ENCODE assay signal across 25 mouse cellular contexts in the genomic region with DNA sequence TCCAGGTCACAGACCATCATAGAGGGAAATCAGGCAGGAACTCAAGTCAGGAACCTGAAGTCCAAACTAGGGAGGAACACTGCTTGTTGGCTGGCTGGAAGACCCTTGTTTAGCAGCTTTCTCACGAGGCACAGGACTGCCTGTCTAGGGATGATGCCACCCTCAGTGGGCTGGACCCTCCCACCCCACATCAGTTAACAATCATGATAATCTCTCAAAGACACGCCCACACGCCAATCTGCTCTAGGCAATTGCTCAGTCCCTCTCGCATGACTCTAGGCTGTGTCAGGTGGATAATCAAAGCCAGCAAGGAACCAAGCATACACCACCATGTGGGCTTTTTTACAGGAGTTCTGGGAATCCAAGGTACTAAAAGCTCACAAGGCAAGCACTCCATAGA.
"Had no signal": no experiment of that assay in that cellular context is flagged by ENCODE, and none has a peak within 500 bp of the region (broad histone marks: within the 10 kb centered on the region; RNA-seq: fewer than 3 reads in every experiment).

No protein-coding gene starts in this region.

- DNase-seq: kidney, adult 11 months; kidney, adult 8-10 months; kidney, postnatal 10 days; kidney, postnatal 4 days; layer of hippocampus, postnatal 36 days; liver, postnatal 0 days; lung, embryonic 14.5 days; right cerebral cortex, adult 18-20 months; right cerebral cortex, postnatal 14 days; right cerebral cortex, postnatal 4 days; thymus, adult 2 months; thymus, postnatal 14 days had no signal

- H3K27me3 ChIP-seq: midbrain, embryonic 12.5 days; midbrain, embryonic 15.5 days; neural tube, embryonic 12.5 days; neural tube, embryonic 15.5 days; stomach, embryonic 15.5 days had no signal

- H3K9ac ChIP-seq: kidney, embryonic 15.5 days; limb, embryonic 15.5 days; liver, embryonic 14.5 days; liver, postnatal 0 days; lung, embryonic 14.5 days; midbrain, embryonic 12.5 days; midbrain, embryonic 15.5 days; neural tube, embryonic 12.5 days; neural tube, embryonic 15.5 days; stomach, embryonic 15.5 days had no signal

- ATAC-seq: liver, postnatal 0 days; lung, postnatal 0 days; midbrain, embryonic 15.5 days had no signal

- H3K4me3 ChIP-seq: kidney, embryonic 15.5 days; layer of hippocampus, adult 2 months; left cerebral cortex, adult 2 months; limb, embryonic 15.5 days; midbrain, embryonic 12.5 days; midbrain, embryonic 15.5 days; neural tube, embryonic 12.5 days; neural tube, embryonic 15.5 days; stomach, embryonic 15.5 days had no signal

- H3K36me3 ChIP-seq: kidney, embryonic 15.5 days; limb, embryonic 15.5 days; midbrain, embryonic 12.5 days; midbrain, embryonic 15.5 days; neural tube, embryonic 12.5 days; neural tube, embryonic 15.5 days; stomach, embryonic 15.5 days had no signal

- H3K9me3 ChIP-seq: kidney, embryonic 15.5 days; limb, embryonic 15.5 days; midbrain, embryonic 12.5 days; midbrain, embryonic 15.5 days; neural tube, embryonic 12.5 days; stomach, embryonic 15.5 days had no signal

- H3K27ac ChIP-seq: kidney, embryonic 15.5 days; layer of hippocampus, adult 2 months; left cerebral cortex, adult 2 months; limb, embryonic 15.5 days; liver, embryonic 14.5 days; macrophage; midbrain, embryonic 12.5 days; midbrain, embryonic 15.5 days; neural tube, embryonic 12.5 days; neural tube, embryonic 15.5 days; stomach, embryonic 15.5 days had no signal

- H3K4me2 ChIP-seq: kidney, embryonic 15.5 days; limb, embryonic 15.5 days; liver, embryonic 11.5 days; lung, embryonic 14.5 days; midbrain, embryonic 12.5 days; midbrain, embryonic 15.5 days; neural tube, embryonic 12.5 days; neural tube, embryonic 15.5 days; stomach, embryonic 15.5 days had no signal
